Mouse (Mus musculus): Measurements from ENCODE around the gene Clcn6. TPM values are rescaled to one million over a fixed set of nuclear protein-coding genes. Genes with fewer than 3 reads are reported as not detected.
"Not testable (repeated sequence)": the region's sequence is repeated elsewhere in the genome, so short reads cannot be mapped to it uniquely, and the experiment has no call there.

The Clcn6 gene
- polyA plus RNA-seq, 1 experiment from 2014 or later: 4.9 TPM

- H3K4me1 ChIP-seq (replicated peaks); H3K27ac ChIP-seq; H3K4me3 ChIP-seq (replicated peaks); H3K27me3 ChIP-seq (replicated peaks); H3K9ac ChIP-seq; H3K9me3 ChIP-seq; H3K4me2 ChIP-seq (replicated peaks): not testable (repeated sequence)
- H3K36me3 ChIP-seq: peaks cover 47% of the 10 kb centered on the region
- ATAC-seq: peak; percentile 72
- WGBS: 88% methylated on average over 3 of the region's 3 CpGs
These were observed 11.8 kb upstream of the Clcn6 start for GRCm38 (mm10) chr4:148050396-148050914.

GRCm38 (mm10) chr4:148046450-148047031 is 7.9 kb upstream of the Clcn6 start:
- Histone ChIP-seq H3K27ac (no peak overlapping the region), H3K27me3 (replicated peaks) (no peaks in the 10 kb centered on the region), H3K4me1 (replicated peaks) (peaks cover 23% of the 10 kb centered on the region), H3K36me3 (peaks cover 28% of the 10 kb centered on the region), H3K4me2 (replicated peaks) (no peak overlapping the region), H3K4me3 (replicated peaks) (no peak overlapping the region), H3K9me3 (no peaks in the 10 kb centered on the region), H3K9ac (no peak overlapping the region)
- ATAC-seq: no peak
- WGBS: 45% methylated on average over 4 of the region's 4 CpGs

- WGBS: 94% methylated on average over 2 of the region's 2 CpGs
- H3K9me3 ChIP-seq: no peaks in the 10 kb centered on the region
- no peak overlapping the region for H3K4me3 ChIP-seq (replicated peaks)
- no peak overlapping the region for H3K4me2 ChIP-seq (replicated peaks)
- H3K36me3 ChIP-seq: peaks cover 16% of the 10 kb centered on the region
- ATAC-seq: no peak
- H3K27ac ChIP-seq: no peak overlapping the region
- H3K27me3 ChIP-seq (replicated peaks): no peaks in the 10 kb centered on the region
- peaks cover 29% of the 10 kb centered on the region for H3K4me1 ChIP-seq (replicated peaks)
- no peak overlapping the region for H3K9ac ChIP-seq
These were observed 5.5 kb upstream of the Clcn6 start for GRCm38 (mm10) chr4:148044113-148044512.

GRCm38 (mm10) chr4:148043327-148043726 is 4.7 kb upstream of the Clcn6 start:
- not testable (repeated sequence) for H3K4me2 ChIP-seq (replicated peaks); H3K27me3 ChIP-seq (replicated peaks); H3K9me3 ChIP-seq; ATAC-seq; H3K4me3 ChIP-seq (replicated peaks); H3K27ac ChIP-seq; H3K9ac ChIP-seq
- 91% methylated on average over 8 of the region's 8 CpGs for WGBS
- peaks cover 29% of the 10 kb centered on the region for H3K4me1 ChIP-seq (replicated peaks)
- H3K36me3 ChIP-seq: peaks cover 15% of the 10 kb centered on the region

- peaks cover 35% of the 10 kb centered on the region for H3K4me1 ChIP-seq (replicated peaks)
- H3K36me3 ChIP-seq: peaks cover 11% of the 10 kb centered on the region; the same call in 1 of the 2 replicates
- 2% methylated on average over 16 of the region's 16 CpGs for WGBS
These were observed 3.1 kb upstream of the Clcn6 start for GRCm38 (mm10) chr4:148041611-148042191.

GRCm38 (mm10) chr4:148040933-148041610 is 2.5 kb upstream of the Clcn6 start:
- H3K27me3 ChIP-seq (replicated peaks): no peaks in the 10 kb centered on the region
- peak overlapping the region; percentile 47 for H3K4me3 ChIP-seq (replicated peaks)
- H3K9ac ChIP-seq: peak overlapping the region; percentile 47
- 0% methylated on average over 19 of the region's 19 CpGs for WGBS
- peak overlapping the region; percentile 88 for H3K4me2 ChIP-seq (replicated peaks)
- peak overlapping the region; percentile 80 for H3K27ac ChIP-seq
- H3K36me3 ChIP-seq: peaks cover 11% of the 10 kb centered on the region; the same call in 1 of the 2 replicates
- H3K4me1 ChIP-seq (replicated peaks): peaks cover 35% of the 10 kb centered on the region
- ATAC-seq: peak; percentile 73
- H3K9me3 ChIP-seq: no peaks in the 10 kb centered on the region

More at GRCm38 (mm10) chr4:148041611-148042191, 3.1 kb upstream of the Clcn6 start:
- H3K9ac ChIP-seq: peak overlapping the region; percentile 47
- H3K9me3 ChIP-seq: no peaks in the 10 kb centered on the region
- H3K4me3 ChIP-seq (replicated peaks): peak overlapping the region; percentile 47
- peak overlapping the region; percentile 88 for H3K4me2 ChIP-seq (replicated peaks)
- peak overlapping the region; percentile 80 for H3K27ac ChIP-seq
- no peaks in the 10 kb centered on the region for H3K27me3 ChIP-seq (replicated peaks)
- ATAC-seq: no peak

- Histone ChIP-seq H3K27me3 (replicated peaks) (no peaks in the 10 kb centered on the region), H3K9me3 (no peaks in the 10 kb centered on the region), H3K27ac (peak overlapping the region; percentile 80), H3K4me1 (replicated peaks) (peaks cover 35% of the 10 kb centered on the region), H3K4me3 (replicated peaks) (peak overlapping the region; percentile 47; the same call in 1 of the 2 replicates), H3K36me3 (peaks cover 8% of the 10 kb centered on the region; the same call in 1 of the 2 replicates), H3K9ac (peak overlapping the region; percentile 47; the same call in 1 of the 2 replicates), H3K4me2 (replicated peaks) (peak overlapping the region; percentile 88)
- 72% methylated on average over 15 of the region's 15 CpGs for WGBS
- ATAC-seq: no peak; the same call in 1 of the 2 replicates
These were observed 1.6 kb upstream of the Clcn6 start for GRCm38 (mm10) chr4:148040029-148040830.

GRCm38 (mm10) chr4:148039254-148040028 is 820 bp upstream of the Clcn6 start:
- Histone ChIP-seq H3K36me3 (peaks cover 5% of the 10 kb centered on the region; the same call in 1 of the 2 replicates), H3K9me3 (no peaks in the 10 kb centered on the region), H3K4me2 (replicated peaks) (peak overlapping the region; percentile 88), H3K4me1 (replicated peaks) (peaks cover 35% of the 10 kb centered on the region), H3K9ac (peak overlapping the region; percentile 69), H3K4me3 (replicated peaks) (peak overlapping the region; percentile 71), H3K27ac (peak overlapping the region; percentile 62), H3K27me3 (replicated peaks) (no peaks in the 10 kb centered on the region)
- no peak for ATAC-seq
- WGBS: 17% methylated on average over 19 of the region's 19 CpGs

- H3K9me3 ChIP-seq: no peaks in the 10 kb centered on the region
- H3K4me1 ChIP-seq (replicated peaks): peaks cover 33% of the 10 kb centered on the region
- peak overlapping the region; percentile 64 for H3K9ac ChIP-seq
- H3K36me3 ChIP-seq: no peaks in the 10 kb centered on the region
- peak overlapping the region; percentile 69 for H3K27ac ChIP-seq
- no peaks in the 10 kb centered on the region for H3K27me3 ChIP-seq (replicated peaks)
- H3K4me3 ChIP-seq (replicated peaks): peak overlapping the region; percentile 71
- H3K4me2 ChIP-seq (replicated peaks): peak overlapping the region; percentile 67
- no peak; the same call in 1 of the 2 replicates for ATAC-seq
- 6% methylated on average over 26 of the region's 26 CpGs for WGBS
These were observed 482 bp downstream of the Clcn6 start for GRCm38 (mm10) chr4:148038079-148038599.

GRCm38 (mm10) chr4:148035440-148035839 is 3.2 kb downstream of the Clcn6 start:
- Histone ChIP-seq H3K27ac (no peak overlapping the region), H3K36me3 (0 out of 2 replicates have a peak, but pooled peaks cover 3% of the 10 kb centered on the region), H3K4me1 (replicated peaks) (peaks cover 14% of the 10 kb centered on the region), H3K4me2 (replicated peaks) (no peak overlapping the region), H3K9ac (no peak overlapping the region), H3K27me3 (replicated peaks) (no peaks in the 10 kb centered on the region), H3K9me3 (no peaks in the 10 kb centered on the region), H3K4me3 (replicated peaks) (no peak overlapping the region)
- no peak for ATAC-seq
- 81% methylated on average over 3 of the region's 3 CpGs for WGBS

GRCm38 (mm10) chr4:148033858-148034410 is 4.7 kb downstream of the Clcn6 start:
- no peak for ATAC-seq
- 86% methylated on average over 7 of the region's 7 CpGs for WGBS
- H3K4me3 ChIP-seq (replicated peaks): no peak overlapping the region

More at GRCm38 (mm10) chr4:148033858-148034410, 4.7 kb downstream of the Clcn6 start:
- peaks cover 6% of the 10 kb centered on the region for H3K4me1 ChIP-seq (replicated peaks)
- no peak overlapping the region for H3K4me2 ChIP-seq (replicated peaks)
- no peaks in the 10 kb centered on the region for H3K27me3 ChIP-seq (replicated peaks)
- H3K9me3 ChIP-seq: no peaks in the 10 kb centered on the region
- H3K9ac ChIP-seq: no peak overlapping the region
- peaks cover 9% of the 10 kb centered on the region; the same call in 1 of the 2 replicates for H3K36me3 ChIP-seq
- no peak overlapping the region for H3K27ac ChIP-seq
